Mouse (Mus musculus) MEL-GATA-1-ER (cell line): Measurements from ENCODE around the gene Scrg1.
A peak's percentile ranks its signal among the peaks of the same experiment; 100 is the strongest.
"Not testable (repeated sequence)": the region's sequence is repeated elsewhere in the genome, so short reads cannot be mapped to it uniquely, and the experiment has no call there.

Experiments
- DNase-seq: peaks from one replicate; pipeline ENCODE4 v3.0.0-alpha.2; 2012; ENCODE audit warnings: low read depth; ENCODE audit errors: extremely low read depth

Gene Scrg1

GRCm38 (mm10) chr8:57508657-57509056 lies 52.9 kb downstream of the Scrg1 start:
- no peak for DNase-seq

- DNase-seq = no peak
Observed at GRCm38 (mm10) chr8:57510791-57511315, 55.1 kb downstream of the Scrg1 start.

- DNase-seq = peak; percentile 98
Observed at GRCm38 (mm10) chr8:57511316-57512118, 55.8 kb downstream of the Scrg1 start, which contains the start of gene Hmgb2. Hmgb2 (plus strand) TSS chr8:57511907.

GRCm38 (mm10) chr8:57512141-57513056 lies 56.7 kb downstream of the Scrg1 start:
- no peak for DNase-seq

GRCm38 (mm10) chr8:57513178-57513661 lies 57.5 kb downstream of the Scrg1 start:
- not testable (repeated sequence) for DNase-seq

GRCm38 (mm10) chr8:57516685-57517084 lies 61.0 kb downstream of the Scrg1 start:
- not testable (repeated sequence) for DNase-seq

GRCm38 (mm10) chr8:57517723-57518122 lies 62.0 kb downstream of the Scrg1 start:
- DNase-seq = no peak

GRCm38 (mm10) chr8:57520186-57520786 lies 64.6 kb downstream of the Scrg1 start:
- no peak for DNase-seq
